Mouse (Mus musculus): ENCODE measurements around the gene Bbs5.
A peak's percentile ranks its signal among the peaks of the same experiment; 100 is the strongest.
"Not testable (repeated sequence)": the region's sequence is repeated elsewhere in the genome, so short reads cannot be mapped to it uniquely, and the experiment has no call there.

The Bbs5 gene

DNA sequence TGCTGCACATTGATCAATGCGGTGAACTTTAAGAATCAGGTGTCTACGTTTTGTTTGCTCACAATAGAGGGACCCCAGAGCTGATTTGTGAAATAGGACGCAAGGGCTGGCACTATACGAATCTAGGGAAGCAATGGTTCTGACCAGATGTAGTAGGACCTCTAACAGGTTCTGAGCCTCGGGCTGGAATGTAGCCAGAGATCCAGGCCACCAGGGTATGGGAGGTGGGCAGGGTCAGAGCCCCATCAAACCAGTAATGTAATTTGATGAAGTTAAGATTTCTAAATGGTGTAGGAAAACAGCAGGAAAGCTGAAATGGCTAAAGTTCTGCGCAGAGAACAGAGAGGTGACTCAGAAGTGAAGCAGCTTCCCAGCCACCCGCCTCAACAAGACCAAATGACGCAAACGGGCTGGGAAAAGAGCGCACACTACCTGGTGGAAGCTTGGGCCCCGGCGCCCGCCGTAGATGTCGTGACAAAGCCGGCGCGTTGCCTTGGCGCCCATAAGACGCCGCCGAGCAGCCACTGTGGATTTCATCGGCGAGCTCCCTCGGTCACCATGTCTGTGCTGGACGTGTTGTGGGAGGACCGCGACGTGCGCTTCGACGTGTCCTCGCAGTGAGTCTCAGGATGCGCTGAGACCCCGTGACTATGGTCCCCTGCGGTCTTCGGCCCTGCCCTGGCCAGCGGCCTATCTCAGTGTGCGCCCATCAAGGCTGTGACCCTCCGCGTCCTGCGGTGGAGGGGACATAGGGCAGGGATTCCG is at the start of gene Bbs5:
TSS of gene Bbs5 (plus strand) at position 446 of the 765 bp plus-strand sequence.
- peak; percentile 94 for DNase-seq

DNA sequence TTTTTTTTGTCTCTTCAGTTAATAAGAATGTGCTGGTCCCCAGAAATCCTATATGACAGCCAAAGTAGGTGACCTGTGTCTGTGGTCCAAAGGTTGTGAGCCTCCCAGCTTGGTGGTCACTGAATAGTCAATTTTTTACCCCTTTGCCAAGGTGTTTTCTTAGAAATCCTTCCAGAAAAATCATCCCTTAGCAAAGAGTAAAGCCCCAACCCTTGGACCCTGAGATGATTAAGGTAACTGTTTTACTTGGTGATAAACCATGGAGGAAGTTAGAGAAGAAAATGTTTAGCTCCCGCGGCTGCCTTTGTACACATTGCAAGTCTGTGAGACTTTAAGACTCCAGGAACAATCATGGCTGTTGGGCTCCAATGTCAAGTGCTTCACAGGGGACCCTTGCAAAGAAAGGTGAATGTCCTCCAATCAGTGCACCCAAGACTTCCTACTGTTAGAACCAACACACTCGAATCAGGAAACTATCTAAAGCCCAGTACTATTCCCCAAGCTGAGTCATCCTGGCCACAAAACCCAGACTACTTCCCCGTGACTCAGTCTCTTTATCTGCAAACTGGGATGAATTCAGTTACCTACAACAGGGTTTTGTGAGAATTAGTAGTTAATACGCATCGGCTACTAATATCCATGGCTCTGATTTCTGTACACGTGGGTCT is 43.1 kb upstream of the Bbs5 start:
- peak; percentile 70 for DNase-seq

DNA sequence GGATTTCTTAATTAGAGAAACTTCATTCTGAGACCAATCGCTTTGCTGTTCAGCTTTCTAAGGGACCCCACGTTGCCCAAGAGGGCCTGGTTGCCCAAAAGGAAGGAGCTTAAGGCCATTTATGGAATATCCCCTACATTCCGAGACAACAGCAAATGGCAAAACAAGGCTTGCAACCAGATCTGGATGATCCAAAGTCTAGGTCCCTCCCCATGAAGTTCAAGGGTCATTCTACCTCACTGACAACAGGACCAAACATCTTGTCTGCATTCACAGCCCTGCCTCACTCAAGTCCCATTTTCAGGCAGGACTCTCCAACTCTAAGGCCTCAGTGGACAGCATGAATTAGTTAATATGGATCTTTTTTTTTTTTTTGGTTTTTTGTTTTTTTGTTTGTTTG is 40.4 kb upstream of the Bbs5 start:
- DNase-seq, result peak; percentile 44

DNA sequence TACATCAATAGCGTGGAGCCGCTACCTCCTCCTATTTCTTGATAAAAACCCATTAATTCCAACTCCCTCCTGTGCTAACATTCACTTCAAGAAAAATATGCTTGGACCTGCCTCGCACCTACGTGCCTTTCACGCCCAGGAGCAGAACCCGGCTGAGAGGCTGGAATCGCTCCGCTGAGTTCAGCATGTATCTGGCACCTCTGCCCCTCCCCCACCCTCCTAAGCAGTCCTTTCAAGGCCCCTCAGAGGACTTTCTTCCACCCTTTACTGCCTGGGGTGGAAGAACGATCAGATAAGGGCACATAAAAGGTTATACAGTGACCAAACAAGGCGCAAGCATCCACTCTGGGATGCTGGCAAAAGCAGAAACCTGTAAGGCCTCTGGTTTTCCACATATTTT is 34.7 kb upstream of the Bbs5 start:
- peak; percentile 54 for DNase-seq

DNA sequence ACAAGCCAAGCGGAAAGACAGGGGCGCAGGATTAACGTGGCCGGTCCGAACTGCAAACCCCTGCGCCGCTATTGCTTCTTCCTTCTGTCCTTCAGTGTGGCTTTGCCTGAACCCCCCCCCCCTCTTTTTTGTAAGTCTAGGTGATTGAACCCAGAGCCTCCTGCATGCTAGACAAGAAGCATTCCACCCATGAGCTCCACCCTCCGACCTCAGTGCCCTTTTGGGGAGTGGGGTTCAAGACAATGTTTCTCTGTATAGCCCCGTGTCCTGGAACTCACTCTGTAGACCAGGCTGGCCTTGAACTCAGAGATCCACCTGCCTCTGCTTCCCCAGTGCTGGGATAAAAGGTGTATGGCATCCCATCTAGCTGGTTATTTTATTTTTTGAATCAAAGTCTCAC is 34.3 kb upstream of the Bbs5 start:
- no peak for DNase-seq

DNA sequence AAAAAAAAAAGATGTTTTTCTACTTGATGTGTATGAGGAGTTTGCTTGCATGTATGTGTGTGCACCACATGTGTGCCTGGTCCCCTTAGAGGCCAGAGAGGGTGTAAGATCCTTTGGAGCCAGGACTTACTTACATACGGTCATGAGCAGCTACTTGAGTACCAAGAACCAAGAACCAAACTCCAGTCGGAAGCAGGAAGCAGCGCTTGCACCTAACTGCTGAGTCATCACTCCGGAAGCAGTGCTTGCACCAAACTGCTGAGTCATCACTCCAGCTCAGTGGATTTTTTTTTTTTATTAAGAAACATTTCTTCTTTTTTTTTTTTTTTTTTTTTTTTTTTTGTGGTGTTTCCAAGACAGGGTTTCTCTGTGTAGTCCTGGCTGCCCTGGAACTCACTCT is 33.7 kb upstream of the Bbs5 start:
- DNase-seq, result peak; percentile 41

DNA sequence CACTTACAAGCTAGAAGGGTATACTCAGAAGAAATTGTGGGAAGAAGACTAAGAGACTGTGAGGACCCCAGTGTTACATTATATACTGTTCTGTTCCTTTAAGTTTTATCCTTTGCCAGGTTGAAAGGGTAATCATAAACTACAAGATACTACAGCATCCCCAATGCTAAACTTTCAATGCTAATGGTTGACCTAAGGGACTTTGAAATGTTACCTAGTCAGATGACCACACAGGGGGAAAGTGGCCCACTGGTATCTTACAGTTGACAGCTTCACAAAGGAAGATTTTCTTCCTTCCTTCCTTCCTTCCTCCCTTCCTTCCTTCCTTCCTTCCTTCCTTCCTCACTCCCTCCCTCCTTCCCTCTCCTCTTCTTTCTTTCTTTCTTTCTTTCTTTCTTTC is 28.6 kb upstream of the Bbs5 start:
- DNase-seq, result no peak

DNA sequence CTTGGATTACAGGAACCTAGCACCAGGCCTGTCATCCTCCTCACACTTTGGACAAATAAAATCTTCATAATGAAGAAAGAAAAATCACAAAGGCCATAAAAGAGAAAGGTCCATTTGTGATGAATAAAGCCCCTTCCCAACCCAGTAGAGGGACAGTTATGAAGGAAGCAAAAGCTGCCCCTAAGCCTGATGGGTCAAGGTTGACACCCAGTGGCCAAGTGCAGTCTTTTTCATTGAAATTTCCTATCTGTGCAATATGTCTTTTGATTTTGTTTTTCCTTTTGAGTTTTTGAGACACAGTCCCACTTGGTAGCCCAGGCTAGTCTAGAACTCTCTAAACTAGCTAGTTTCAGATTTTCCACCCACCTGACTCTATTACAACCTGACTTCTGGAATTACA is 27.7 kb upstream of the Bbs5 start:
- DNase-seq, result no peak

DNA sequence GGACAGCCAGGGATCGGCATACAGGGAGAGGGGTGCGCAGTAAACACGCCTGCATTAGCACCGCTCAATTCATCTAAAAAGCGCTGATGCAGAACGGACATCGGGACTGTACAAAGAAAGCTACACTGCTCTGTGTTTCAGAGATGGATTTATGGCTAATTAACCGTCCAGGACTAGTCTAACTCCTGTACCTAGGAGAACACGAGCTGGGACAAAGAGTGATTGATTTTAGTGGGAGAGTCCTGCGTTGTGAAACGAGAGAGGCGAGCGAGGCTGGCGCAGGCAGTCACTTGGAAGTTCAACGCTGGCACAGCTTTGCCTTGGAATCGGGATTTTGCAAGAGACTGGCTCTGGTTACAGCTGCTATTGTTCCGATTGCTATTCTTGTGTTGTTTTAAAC is 17.8 kb upstream of the Bbs5 start:
- no peak for DNase-seq

DNA sequence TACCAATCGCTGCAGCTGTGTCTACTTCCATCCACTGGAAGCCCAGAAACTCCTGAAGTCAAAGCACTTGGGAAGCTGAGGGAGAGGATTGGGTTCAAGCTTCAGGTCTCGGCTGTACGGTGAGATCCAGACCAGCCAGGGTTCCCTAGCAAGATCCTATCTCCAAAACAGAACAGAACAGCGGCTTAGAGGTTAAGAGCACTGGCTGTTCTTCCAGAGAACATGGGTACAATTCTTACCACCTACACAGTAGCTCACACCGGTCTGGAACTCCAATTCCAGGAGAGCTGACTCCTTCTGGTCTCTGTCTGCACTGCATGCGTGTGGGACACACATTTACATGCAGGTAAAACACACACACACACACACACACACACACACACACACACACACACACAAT is 17.1 kb upstream of the Bbs5 start:
- DNase-seq, result no peak

DNA sequence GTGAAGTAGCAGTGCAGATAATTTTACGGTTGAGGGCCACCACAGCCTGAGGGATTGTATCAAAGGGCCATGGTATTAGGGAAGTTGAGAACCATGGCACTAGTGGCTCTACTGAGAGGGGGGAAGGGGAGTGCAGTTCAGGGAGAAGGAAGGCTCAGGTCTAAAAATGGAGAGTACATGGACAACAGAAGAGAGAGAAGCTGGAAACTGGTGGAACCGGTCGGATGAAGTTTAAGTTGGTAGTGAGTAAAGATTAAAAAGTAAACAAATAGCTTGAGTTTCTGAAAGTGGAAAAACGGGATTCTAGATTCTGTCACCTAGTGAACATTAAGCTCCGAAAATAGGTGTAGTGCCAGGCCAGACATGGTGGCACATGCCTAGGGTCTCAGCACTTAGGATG is 16.2 kb upstream of the Bbs5 start:
- DNase-seq, result no peak

DNA sequence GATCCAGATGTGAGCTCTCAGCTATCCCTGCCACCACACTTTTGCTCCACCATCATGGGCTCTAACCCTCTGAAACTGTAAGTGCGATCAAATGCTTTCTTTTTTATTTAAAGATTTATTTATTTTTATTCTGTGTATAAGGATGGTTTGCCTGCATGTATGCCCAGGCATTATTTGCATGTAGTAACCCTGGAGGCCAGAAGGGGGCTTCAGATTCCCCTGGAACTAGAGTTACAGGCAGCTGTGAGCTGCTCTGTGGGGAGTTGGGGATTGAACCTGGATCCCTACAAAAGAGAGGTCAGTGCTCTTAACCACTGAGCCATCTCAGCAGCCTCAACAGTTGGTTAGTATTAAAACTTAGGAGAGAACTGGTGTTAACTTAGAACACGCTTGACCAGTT is 15.5 kb upstream of the Bbs5 start:
- no peak for DNase-seq

DNA sequence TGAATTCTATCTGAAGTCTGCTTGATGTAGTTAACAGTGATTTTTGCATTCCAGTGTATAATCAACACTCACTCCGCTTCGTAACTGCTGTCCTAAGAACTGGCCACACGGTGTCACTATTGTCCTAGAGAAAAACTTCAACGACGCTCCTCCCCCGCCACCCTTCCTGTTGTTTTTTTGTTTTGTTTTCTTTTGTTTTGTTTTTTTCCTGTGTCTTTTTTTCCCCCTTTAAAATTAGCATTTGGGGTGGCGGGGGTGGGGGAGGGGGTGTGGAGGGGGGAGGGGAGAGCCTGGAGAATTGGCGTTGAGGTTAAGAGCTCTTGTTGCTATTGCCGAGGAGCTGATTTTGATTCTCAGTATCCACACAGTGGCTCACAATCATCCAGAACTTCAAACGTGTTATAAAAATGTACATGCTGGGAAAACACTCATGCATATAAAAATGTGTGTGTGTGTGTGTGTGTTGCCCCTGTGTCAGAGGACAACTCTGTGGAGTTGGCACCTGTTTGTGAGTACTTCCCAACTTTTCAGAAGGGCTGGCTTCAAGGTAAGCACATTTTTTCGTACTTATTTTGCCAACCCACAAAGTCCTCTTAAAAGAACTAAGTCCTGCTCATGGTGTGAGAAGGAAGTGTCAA is 11.8 kb upstream of the Bbs5 start:
- peak; percentile 66 for DNase-seq

DNA sequence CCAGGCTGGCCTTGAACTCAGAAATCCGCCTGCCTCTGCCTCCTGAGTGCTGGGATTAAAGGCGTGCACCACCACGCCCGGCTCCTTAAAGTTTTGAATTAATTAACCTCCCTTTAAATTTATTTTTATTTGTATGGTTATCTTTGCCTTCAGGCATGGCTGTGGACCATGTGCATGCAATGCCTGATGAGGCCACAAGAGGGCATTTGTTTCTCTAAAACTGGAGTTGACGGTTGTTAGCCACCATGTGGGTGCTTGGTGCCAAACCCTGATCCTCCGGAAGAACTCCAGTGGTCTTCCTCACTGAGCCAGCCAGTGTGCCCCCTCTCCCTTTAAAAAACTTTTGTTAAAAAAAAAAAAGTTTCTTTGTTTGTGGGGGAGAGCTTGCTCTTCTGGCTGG is 11.2 kb upstream of the Bbs5 start:
- DNase-seq, result peak; percentile 49

DNA sequence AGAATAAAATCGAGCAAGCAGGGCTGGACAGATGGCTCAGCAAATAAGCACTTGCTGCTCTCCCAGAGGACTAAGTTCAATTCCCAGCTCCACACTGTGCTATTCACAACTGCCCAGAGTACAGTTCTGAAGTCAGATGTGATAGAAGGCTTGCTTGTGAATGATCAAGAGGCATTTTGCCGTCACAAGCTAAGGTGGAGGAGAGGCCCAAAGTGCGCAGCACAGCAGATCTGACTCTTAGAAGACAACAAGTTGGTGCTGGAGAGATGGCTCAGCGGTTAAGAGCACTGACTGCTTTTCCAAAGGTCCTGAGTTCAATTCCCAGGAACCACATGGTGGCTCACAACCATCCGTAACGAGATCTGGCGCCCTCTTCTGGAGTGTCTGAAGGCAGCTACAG is 9.0 kb upstream of the Bbs5 start:
- not testable (repeated sequence) for DNase-seq

DNA sequence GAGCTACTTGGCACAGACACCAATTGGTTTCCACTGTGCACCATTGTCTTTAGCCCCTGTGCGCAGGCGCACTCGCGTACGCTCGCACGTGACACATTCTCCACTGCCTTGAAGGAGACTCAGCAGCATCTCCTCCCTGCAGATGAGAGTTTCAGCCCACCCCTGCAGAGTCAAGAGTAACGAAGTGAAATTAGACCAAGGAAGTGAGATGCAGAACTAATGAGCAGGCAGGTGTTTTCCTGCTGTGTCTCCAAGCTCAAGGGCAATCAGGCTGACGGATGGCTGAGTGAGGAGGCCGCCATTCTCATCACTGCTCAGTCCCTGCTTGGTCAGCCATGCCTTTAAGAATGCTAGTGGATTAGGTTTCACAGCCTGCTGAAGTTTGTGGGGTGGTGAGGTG is 6.9 kb upstream of the Bbs5 start:
- peak; percentile 66 for DNase-seq

DNA sequence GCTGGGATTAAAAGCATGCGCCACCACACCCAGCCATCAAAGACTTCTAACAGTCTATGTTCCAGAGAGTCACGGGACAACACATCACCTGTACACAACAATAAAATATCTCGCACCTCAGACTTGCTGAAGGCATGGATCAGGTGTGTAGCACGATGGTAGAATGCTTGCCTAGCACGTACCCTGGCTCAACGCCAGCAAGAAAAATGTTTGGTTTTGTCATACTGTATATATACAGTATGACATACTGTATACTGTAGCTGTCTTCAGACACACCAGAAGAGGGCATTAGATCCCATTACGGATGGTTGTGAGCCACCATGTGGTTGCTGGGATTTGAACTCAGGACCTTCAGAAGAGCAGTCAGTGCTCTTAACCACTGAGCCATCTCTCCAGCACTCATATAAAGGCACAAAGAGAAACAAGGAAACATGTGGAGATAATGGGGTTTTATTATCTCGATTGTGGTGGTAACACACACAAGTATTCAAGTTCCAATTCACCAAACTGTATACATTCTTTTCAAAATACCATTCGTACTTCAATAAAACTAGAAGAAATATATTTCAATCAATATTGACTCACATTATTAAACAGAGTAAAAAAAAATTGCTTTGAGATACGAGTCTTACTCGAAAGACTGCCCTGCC is 1.9 kb upstream of the Bbs5 start:
- DNase-seq, result no peak

DNA sequence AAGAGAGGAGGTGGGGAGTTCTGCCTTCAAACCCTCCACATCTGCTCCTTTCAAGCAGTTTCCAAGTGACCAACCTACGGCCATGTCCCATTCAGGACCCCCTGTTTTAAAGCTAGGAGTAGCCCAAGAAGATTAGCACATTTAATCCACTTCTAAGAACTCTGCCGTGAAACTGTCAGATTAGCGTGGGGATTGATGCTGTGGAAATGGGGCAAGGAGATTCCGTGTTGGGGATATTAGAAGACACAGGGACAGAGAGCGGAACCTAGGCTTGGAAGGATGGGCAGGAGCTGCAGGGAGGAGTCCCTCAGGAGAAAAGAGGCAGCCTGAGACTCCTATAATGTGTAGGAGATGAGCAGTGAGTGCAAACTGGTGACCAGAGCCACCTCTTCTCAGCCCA is 2.7 kb downstream of the Bbs5 start:
- no peak for DNase-seq

DNA sequence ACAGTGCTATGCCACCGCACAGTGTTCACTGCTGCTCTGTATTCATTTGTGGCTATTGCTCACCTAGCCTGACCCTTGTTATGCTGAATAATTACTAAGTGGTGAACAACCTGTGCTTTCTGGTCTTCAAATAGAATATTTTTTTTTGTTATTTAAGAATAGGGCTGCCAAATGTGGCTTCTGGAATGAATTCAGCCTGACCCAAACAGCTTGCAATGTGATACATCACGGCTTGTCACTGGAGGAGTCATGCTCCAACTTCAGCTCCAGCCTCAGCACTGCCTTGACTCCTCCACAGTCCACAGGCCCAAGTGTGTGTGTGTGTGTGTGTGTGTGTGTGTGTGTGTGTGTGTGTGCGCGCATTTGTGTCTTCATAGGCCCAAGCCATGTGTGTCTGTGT is 12.4 kb downstream of the Bbs5 start:
- DNase-seq, result no peak

DNA sequence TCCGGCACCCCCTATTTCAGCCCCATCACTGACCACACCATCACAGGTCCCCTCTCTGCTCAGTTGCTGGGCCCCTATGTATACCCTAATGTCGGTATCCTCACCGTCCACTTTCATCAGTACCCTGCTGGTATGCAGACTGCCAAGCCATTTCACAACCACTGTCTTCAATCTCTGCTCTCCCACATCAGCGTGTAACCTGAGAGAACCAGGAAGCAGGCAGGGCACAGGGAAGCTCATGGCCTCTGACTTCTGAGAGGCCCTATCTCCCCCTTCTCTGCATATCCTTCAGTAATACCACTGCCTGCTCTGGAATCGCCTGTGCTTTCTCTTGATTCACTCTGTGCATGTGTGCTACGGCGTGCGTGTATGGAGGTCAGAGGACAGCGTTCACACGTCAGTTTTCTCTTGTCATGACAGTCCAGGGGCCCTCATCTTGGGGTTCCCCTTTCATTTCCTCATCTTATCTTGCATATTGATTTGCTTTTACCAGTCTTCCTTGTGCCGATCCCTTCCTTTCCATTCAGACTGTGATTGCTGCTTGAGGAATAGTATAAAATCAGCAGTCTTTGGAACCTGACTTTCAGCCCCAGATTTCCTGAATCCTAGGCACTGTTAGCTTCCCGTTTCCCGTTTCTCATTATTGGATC is 17.0 kb downstream of the Bbs5 start:
- no peak for DNase-seq

DNA sequence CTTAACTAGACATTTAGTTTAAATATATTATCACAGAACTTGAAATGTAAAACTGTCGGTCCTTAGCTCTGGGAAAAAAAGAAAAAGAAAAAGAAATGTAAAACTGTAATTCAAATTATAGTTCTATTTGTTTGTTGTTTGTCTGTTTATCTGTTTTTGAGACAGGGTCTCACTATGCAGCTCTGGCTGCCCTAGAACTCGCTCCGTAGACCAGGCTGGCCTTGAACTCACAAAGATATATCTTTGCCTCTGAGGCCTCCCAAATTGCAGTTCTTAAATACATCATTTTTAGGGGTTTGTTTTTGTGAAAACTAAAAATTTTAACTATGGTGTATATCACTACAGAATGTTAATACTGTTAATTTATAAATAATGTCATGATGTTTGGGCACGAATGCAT is 20.7 kb downstream of the Bbs5 start:
- DNase-seq, result no peak

DNA sequence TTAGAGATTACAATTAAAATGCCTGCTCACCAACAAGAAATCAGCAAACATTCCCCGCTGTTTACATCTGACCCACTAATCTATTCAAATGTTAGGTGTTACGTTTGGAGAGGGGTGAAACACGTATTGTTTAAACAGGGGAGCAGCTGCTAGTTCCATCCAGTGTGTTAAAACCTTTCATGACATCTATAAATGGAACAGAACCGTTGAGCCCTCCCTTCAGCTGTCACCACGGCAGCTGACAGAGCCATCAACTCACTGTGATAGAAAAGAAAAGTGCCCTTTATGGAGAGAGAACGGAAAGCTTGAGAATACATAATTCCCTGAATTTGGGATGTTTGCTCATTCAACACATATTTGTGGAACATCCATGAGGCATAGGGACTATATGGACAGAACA is 21.4 kb downstream of the Bbs5 start:
- DNase-seq, result no peak

DNA sequence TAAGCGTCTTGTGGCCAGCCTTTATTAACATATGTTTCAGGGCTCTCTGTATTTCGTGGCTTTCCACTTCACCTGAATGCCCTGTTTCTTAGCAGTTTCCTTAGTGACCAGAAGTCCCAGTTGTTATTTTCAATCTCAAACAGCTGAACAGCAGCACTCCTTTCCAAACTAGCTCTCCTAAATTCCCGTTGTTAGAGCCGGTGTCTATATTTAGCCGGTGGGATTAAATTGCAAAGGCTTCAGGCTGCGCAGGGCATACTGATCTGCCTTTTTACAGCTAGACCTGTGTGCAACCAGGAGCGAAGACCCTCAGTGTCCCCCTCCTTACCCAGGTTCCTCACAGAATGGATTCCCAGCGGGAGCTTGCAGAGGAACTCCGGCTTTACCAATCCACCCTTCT is 22.9 kb downstream of the Bbs5 start, which contains the start of gene Klhl41:
TSS of gene Klhl41 (plus strand) at position 268 of the 400 bp plus-strand sequence.
- DNase-seq, result no peak

Data from kidney, postnatal 14 days (tissue).